Mouse (Mus musculus): ENCODE results near the gene Plpp4. TPM values are rescaled to one million over a fixed set of nuclear protein-coding genes. Genes with fewer than 3 reads are reported as not detected.

The Plpp4 gene
- total RNA-seq, 2 experiments from 2014 or later = 10.6 to 11.8 TPM

DNA sequence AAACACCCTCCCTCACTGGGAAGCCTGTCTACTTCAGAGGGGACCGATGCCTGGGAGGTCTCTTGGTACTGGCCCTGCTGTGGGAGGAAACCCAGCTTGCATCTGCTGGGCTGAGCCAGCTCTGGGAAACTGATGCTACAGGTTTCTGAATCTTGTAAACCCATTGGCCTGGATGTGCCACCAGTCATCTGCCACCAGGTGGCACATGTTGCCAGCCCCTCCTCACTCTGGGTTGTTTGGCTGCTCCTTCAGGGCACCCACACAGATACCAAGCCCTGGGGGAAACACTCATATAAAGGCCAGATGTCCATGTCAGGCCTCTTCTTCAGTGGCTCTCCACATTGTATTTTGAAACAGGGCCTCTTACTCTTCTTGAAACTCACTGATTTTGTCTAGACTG lies 36.4 kb downstream of the Plpp4 start:
- DNase-seq (ENCODE audit: low spot score in 2 of 2) = peak in 1 of 2 experiments; percentile 10

DNA sequence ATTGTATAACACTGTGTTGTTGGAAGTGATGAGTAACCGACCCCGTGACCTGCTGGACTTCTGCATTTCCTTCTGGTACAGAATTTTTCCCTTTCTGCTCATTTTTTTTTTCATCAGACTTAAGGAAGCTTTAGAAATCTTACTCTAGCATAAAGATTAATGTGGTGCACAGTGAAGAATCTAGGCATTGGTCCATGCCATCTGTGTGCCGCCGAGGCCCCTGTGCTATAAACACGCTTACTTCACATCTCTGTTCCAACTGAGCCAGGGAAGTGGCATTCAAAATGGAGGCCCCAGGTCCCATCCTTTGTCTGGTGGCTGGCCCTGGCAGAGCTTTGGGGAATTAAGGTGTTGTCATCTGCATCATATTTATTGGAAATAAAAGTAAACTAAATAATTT lies 44.8 kb downstream of the Plpp4 start:
- no peak for DNase-seq (ENCODE audit: low spot score in 2 of 2)

- DNase-seq (ENCODE audit: low spot score in 2 of 2) = no peak
Observed at GRCm38 (mm10) chr7:129303356-129303755, 46.5 kb downstream of the Plpp4 start.

DNA sequence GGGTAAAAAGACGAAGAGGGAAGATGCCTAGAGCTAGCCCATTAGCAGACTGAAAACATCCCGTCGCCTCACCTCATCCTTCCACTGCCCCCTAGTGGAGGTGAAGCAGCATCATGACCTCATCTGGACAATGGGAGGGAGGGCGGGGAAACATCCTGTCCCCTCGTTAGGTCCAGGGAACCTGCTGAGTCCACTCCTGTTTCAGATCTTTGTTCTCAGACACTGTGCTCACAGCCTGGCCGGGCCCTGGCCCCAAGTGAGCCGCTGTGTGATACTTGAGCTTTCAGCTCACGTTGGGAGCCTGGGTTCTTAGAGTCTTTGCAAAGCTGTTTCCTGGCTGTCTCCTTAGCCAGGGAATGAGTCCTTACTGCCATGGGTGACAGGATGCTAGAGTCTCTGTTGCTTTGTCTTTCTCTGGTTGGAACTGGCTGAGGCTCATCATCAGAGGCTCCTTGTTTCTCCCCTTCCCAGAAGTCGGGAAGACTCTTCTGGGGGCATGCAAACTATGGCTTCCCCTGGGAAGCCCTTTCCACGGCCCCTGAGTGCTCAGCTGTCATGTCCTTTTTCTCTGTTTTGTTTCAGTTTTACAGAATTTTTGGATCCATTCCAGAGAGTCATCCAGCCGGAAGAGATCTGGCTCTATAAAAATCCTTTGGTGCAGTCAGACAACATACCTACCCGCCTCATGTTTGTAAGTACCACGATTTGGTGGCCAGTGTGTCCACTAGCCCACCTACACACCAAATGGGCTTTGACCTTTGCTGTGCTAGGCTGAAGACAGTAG lies 50.4 kb downstream of the Plpp4 start:
- peak in 1 of 2 experiments; percentile 11 for DNase-seq (ENCODE audit: low spot score in 2 of 2)

GRCm38 (mm10) chr7:129308661-129309060 lies 51.8 kb downstream of the Plpp4 start:
- no peak for DNase-seq (ENCODE audit: low spot score in 2 of 2)

DNA sequence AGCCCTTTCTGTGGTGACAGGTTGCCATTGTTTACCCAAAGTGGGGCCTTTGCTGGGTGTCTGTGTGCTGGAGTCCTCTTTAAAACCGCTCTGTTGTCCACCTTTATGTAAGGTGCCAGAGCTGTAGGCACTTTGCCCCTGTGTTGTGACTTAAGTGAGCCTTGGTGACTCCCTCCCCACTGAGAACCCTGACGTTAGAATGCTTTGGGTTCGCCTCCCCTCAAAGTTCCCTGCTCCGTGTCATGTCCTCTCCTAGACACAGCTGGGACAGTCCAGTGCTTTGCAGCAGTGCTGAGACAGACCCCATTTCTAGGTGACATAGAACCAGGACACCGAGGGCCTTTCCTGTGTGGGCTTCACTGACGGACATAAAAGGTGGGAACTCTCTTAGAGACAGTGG lies 55.7 kb downstream of the Plpp4 start:
- no peak for DNase-seq (ENCODE audit: low spot score in 2 of 2)

DNA sequence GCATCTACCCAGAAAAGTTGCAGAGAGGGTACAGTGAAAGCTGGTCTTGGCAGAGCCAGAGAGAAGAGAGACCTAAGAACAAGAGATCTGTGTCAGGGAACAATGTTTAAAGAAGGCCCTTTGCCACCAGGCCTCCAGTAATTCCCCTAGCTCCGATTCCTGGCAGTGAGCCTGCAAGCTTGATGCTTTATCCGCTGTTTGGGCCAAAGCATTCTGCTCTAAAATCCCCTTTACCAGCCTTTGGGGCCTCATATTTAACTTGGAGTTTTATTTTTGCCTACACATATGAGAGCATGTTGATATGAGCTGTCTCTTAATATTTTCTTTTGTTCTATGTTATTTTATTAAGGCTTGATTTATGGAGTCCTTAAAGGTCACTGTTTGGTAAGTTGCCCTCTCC lies 57.1 kb downstream of the Plpp4 start:
- no peak for DNase-seq (ENCODE audit: low spot score in 2 of 2)

DNA sequence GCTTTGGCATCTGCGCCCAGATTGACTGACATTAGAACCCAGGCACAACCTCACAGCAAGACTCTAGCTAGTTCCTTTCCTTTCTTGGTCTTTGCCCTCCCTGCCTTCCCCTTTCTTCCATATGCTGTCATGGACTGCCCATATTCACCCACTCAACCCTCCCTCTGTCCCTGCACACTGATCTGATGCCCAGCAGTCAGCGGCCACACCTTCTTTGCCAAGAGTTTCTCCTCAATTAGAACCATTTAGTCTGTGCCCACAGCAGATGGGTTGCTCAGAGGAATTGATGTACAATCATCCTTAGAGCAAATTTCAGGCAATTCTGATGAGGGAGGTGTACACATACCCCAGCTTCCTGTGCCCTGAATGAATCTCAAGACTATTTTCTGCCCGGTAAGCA lies 83.3 kb downstream of the Plpp4 start:
- no peak for DNase-seq (ENCODE audit: low spot score in 2 of 2)

DNA sequence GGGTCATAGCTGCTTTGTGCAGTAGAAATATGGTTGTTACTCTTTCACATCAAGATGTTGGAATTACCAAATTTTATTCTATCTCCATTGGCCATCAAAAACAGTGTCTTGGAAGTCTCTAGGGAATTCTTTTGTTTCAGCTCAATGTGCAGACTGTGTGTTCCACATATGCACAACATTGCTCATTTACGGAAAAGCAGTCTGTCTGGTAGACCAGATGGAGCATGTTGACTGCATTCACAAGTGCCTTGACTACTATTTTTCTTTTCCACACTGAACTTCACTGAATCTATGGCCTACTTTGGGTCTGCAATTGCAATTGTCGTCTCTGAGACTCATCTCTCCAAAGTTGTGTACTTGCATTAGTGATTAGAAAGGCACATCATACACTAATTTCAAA lies 98.7 kb downstream of the Plpp4 start:
- DNase-seq (ENCODE audit: low spot score in 2 of 2) = peak in 1 of 2 experiments; percentile 44

GRCm38 (mm10) chr7:129375306-129375705 lies 118.5 kb downstream of the Plpp4 start:
- no peak for DNase-seq (ENCODE audit: low spot score in 2 of 2)

GRCm38 (mm10) chr7:129385149-129385548 lies 128.3 kb downstream of the Plpp4 start:
- peak in 1 of 2 experiments; percentile 5 for DNase-seq (ENCODE audit: low spot score in 2 of 2)

GRCm38 (mm10) chr7:129392835-129393489 lies 136.1 kb downstream of the Plpp4 start:
- no peak for DNase-seq (ENCODE audit: low spot score in 2 of 2)

GRCm38 (mm10) chr7:129396561-129396960 lies 139.7 kb downstream of the Plpp4 start:
- DNase-seq (ENCODE audit: low spot score in 2 of 2) = no peak

DNA sequence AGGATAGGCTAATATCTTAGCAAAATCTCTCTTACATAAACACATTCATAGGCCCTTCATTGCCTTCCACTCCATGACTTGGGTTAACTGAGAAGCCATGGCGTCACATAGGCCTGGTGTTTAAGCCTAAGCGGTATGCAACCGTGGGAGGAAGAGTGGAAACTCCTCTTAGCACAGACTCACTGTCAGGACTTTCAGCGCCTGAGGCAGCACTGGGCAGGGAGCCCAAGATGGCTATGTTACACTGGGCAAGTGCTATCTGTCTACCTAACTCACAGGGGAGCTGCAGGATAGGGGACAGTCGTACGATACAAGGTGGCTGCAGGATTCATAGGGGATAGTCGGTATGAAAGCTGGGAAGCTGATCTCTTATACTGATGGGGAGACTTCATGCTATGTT lies 142.2 kb downstream of the Plpp4 start:
- no peak for DNase-seq (ENCODE audit: low spot score in 2 of 2)

GRCm38 (mm10) chr7:129402695-129403364 lies 146.0 kb downstream of the Plpp4 start:
- peak in 1 of 2 experiments; percentile 51 for DNase-seq (ENCODE audit: low spot score in 2 of 2)

DNA sequence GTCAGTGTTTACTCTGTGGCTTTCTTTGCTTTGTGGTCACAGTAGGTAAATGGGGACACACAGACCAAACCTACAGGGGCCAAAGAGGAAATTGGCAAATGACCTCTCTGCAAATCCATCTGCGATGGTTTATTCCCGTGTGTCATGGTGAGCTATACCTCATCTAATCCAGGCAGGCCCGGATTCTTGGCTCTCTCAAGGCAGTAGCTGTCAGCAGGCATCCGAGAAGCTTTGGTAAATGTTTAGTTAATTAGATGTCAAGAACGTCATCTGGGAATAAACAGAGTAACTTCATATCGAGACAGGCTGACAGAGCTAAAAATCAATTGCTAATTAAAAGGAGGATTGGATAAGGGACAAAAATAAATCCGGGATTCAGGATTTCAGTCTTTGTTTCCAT lies 149.2 kb downstream of the Plpp4 start:
- no peak for DNase-seq (ENCODE audit: low spot score in 2 of 2)

- no peak for DNase-seq (ENCODE audit: low spot score in 2 of 2)
Observed at GRCm38 (mm10) chr7:129412695-129413094, 155.9 kb downstream of the Plpp4 start.

- no peak for DNase-seq (ENCODE audit: low spot score in 2 of 2)
Observed at GRCm38 (mm10) chr7:129415179-129415578, 158.3 kb downstream of the Plpp4 start.

GRCm38 (mm10) chr7:129421181-129421580 lies 164.3 kb downstream of the Plpp4 start:
- no peak for DNase-seq (ENCODE audit: low spot score in 2 of 2)

DNA sequence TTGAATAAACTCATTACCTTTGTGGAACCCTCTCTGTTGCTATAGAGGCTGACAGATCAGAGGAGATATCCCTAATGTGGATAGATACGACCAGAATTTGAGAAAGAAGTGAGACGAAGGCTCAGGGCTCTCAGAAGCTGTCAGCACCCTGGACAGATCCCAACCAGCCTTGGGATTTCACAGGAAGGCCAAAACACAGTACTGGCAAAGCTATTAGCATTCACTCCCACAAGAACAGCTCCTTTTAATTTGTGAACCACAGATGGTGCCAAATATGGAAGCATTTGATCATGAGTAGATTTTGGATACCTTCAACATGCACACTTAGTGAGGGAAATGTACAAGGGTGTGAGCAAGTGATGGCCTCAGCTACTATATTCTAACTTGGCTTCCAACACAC lies 168.7 kb downstream of the Plpp4 start:
- peak in 1 of 2 experiments; percentile 17 for DNase-seq (ENCODE audit: low spot score in 2 of 2)

GRCm38 (mm10) chr7:129428794-129429193 lies 172.0 kb downstream of the Plpp4 start:
- no peak for DNase-seq (ENCODE audit: low spot score in 2 of 2)

- no peak for DNase-seq (ENCODE audit: low spot score in 2 of 2)
Observed at GRCm38 (mm10) chr7:129429903-129430302, 173.1 kb downstream of the Plpp4 start.

Measured in layer of hippocampus, adult 18-20 months (tissue).